Comparison of ENCODE assay signal across 24 mouse cellular contexts in genomic region chr19:10247165-10247564, GRCm38 (mm10). TPM values are rescaled to one million over a fixed set of nuclear protein-coding genes. Genes with fewer than 3 reads are reported as not detected.
DNase-seq lines count a peak whose midpoint lies in the region; ATAC-seq and TF ChIP-seq lines count a peak whose summit lies in the region.
"Had no signal": no experiment of that assay in that cellular context is flagged by ENCODE, and none has a peak within 500 bp of the region (broad histone marks: within the 10 kb centered on the region; RNA-seq: fewer than 3 reads in every experiment).

No protein-coding gene starts in this region.

- H3K4me1 ChIP-seq in heart, embryonic 12.5 days (replicated peaks): peaks cover 23% of the 10 kb centered on the region
- peaks cover 16% of the 10 kb centered on the region for H3K4me1 ChIP-seq in kidney, postnatal 0 days (replicated peaks; ENCODE audit: insufficient read depth, low read length)
- peaks cover 32% of the 10 kb centered on the region for H3K4me1 ChIP-seq in midbrain, embryonic 10.5 days
- peaks cover 10% of the 10 kb centered on the region for H3K4me1 ChIP-seq in midbrain, embryonic 11.5 days (ENCODE audit: control insufficient read depth, insufficient read depth, low read length)
- peaks cover 33% of the 10 kb centered on the region for H3K4me1 ChIP-seq in limb, embryonic 13.5 days

- H3K4me2 ChIP-seq in heart, embryonic 12.5 days: no peak overlapping the region
- no peak overlapping the region for H3K4me2 ChIP-seq in kidney, postnatal 0 days (ENCODE audit: low read length)
- H3K4me2 ChIP-seq in midbrain, embryonic 11.5 days: no peak overlapping the region
- H3K4me2 ChIP-seq in limb, embryonic 13.5 days (replicated peaks): no peak overlapping the region
- H3K4me2 ChIP-seq: forebrain, embryonic 12.5 days; hindbrain, embryonic 12.5 days; liver, embryonic 11.5 days; stomach, embryonic 15.5 days had no signal

- no peak overlapping the region for H3K27ac ChIP-seq in heart, embryonic 12.5 days (ENCODE audit: poor library complexity, severe bottlenecking)
- H3K27ac ChIP-seq in kidney, postnatal 0 days: no peak overlapping the region
- peak overlapping the region; percentile 30; the same call in 1 of the 2 replicates for H3K27ac ChIP-seq in midbrain, embryonic 10.5 days (replicated peaks)
- H3K27ac ChIP-seq in midbrain, embryonic 11.5 days (ENCODE audit: low read depth, low read length): no peak overlapping the region
- H3K27ac ChIP-seq in limb, embryonic 13.5 days: no peak overlapping the region
- H3K27ac ChIP-seq: forebrain, embryonic 12.5 days; gastrocnemius, adult 2 months; hindbrain, embryonic 12.5 days; stomach, embryonic 15.5 days had no signal

- no peak for DNase-seq in heart, postnatal 14 days
- peak; percentile 41 for DNase-seq in kidney, postnatal 0 days (ENCODE audit: low spot score)
- DNase-seq in kidney, adult 9 months: no peak
- no peak for DNase-seq in midbrain, embryonic 10.5 days (ENCODE audit: low spot score)
- no peak for DNase-seq in midbrain, embryonic 11.5 days (ENCODE audit: low spot score, missing footprints)
- DNase-seq in left cerebral cortex, postnatal 36 days (ENCODE audit: low spot score in 2 of 2): no peak
- DNase-seq: adrenal gland, postnatal 25 days; cerebellum, adult 11 months; cerebellum, postnatal 14 days; embryo, embryonic 11 days; gastrocnemius, adult 2 months; kidney, postnatal 36 days; lung, adult 2 months; right cerebral cortex, postnatal 25 days had no signal

- H3K36me3 ChIP-seq in heart, embryonic 12.5 days: no peaks in the 10 kb centered on the region
- H3K36me3 ChIP-seq in kidney, postnatal 0 days (ENCODE audit: insufficient read depth, low read length): no peaks in the 10 kb centered on the region
- peaks cover 2% of the 10 kb centered on the region; the same call in 1 of the 2 replicates for H3K36me3 ChIP-seq in midbrain, embryonic 10.5 days
- no peaks in the 10 kb centered on the region for H3K36me3 ChIP-seq in midbrain, embryonic 11.5 days (ENCODE audit: control insufficient read depth, insufficient read depth, low read length)
- H3K36me3 ChIP-seq in limb, embryonic 13.5 days: no peaks in the 10 kb centered on the region; the same call in 1 of the 2 replicates
- H3K36me3 ChIP-seq: forebrain, embryonic 12.5 days; hindbrain, embryonic 12.5 days; stomach, embryonic 15.5 days had no signal

- no peak for TF ChIP-seq CTCF in kidney, postnatal 0 days (IDR thresholded peaks at IDR 0.05; ENCODE audit: low read depth)

- ATAC-seq in heart, embryonic 12.5 days (ENCODE audit: insufficient number of reproducible peaks, low FRiP score): peak; percentile 54
- ATAC-seq in kidney, postnatal 0 days (replicated peaks; ENCODE audit: low FRiP score, low read depth): no peak
- ATAC-seq in midbrain, embryonic 11.5 days (ENCODE audit: low FRiP score): no peak
- ATAC-seq in limb, embryonic 13.5 days (ENCODE audit: low FRiP score, low read depth): no peak
- ATAC-seq: intestine, embryonic 16.5 days; midbrain, embryonic 16.5 days had no signal

- no peak overlapping the region for H3K9ac ChIP-seq in heart, embryonic 12.5 days
- H3K9ac ChIP-seq in kidney, postnatal 0 days (ENCODE audit: low read depth, low read length): 0 out of 2 replicates have a peak overlapping the region, but pooled peaks have one; percentile 8
- H3K9ac ChIP-seq in midbrain, embryonic 11.5 days (ENCODE audit: low read length): no peak overlapping the region
- peak overlapping the region; percentile 58 for H3K9ac ChIP-seq in limb, embryonic 13.5 days
- H3K9ac ChIP-seq: forebrain, embryonic 12.5 days; hindbrain, embryonic 12.5 days; stomach, embryonic 15.5 days had no signal

- H3K27me3 ChIP-seq in heart, embryonic 12.5 days (replicated peaks): peaks cover 41% of the 10 kb centered on the region
- no peaks in the 10 kb centered on the region for H3K27me3 ChIP-seq in kidney, postnatal 0 days (ENCODE audit: insufficient read depth, low read length)
- peaks cover 33% of the 10 kb centered on the region; the same call in 1 of the 2 replicates for H3K27me3 ChIP-seq in midbrain, embryonic 10.5 days (ENCODE audit: low read depth, poor library complexity, severe bottlenecking)
- H3K27me3 ChIP-seq in midbrain, embryonic 11.5 days (ENCODE audit: control insufficient read depth, insufficient read depth, low read length): no peaks in the 10 kb centered on the region
- H3K27me3 ChIP-seq in limb, embryonic 13.5 days: peaks cover 18% of the 10 kb centered on the region; the same call in 1 of the 2 replicates
- H3K27me3 ChIP-seq: forebrain, embryonic 12.5 days; stomach, embryonic 15.5 days had no signal

- no peak overlapping the region for H3K4me3 ChIP-seq in heart, embryonic 12.5 days
- no peak overlapping the region for H3K4me3 ChIP-seq in kidney, postnatal 0 days (replicated peaks; ENCODE audit: low read depth, low read length)
- no peak overlapping the region for H3K4me3 ChIP-seq in midbrain, embryonic 10.5 days
- no peak overlapping the region for H3K4me3 ChIP-seq in midbrain, embryonic 11.5 days (ENCODE audit: low read depth, low read length)
- H3K4me3 ChIP-seq in limb, embryonic 13.5 days: no peak overlapping the region
- H3K4me3 ChIP-seq: forebrain, embryonic 12.5 days; gastrocnemius, adult 2 months; hindbrain, embryonic 12.5 days; megakaryocyte, embryonic 14.5 days; stomach, embryonic 15.5 days had no signal

- no peaks in the 10 kb centered on the region for H3K9me3 ChIP-seq in heart, embryonic 12.5 days (replicated peaks)
- no peaks in the 10 kb centered on the region for H3K9me3 ChIP-seq in kidney, postnatal 0 days (replicated peaks; ENCODE audit: low read length)
- H3K9me3 ChIP-seq in midbrain, embryonic 10.5 days (replicated peaks): no peaks in the 10 kb centered on the region
- no peaks in the 10 kb centered on the region for H3K9me3 ChIP-seq in midbrain, embryonic 11.5 days (ENCODE audit: control insufficient read depth, low read length)
- H3K9me3 ChIP-seq in limb, embryonic 13.5 days: no peaks in the 10 kb centered on the region
- H3K9me3 ChIP-seq: forebrain, embryonic 12.5 days; hindbrain, embryonic 12.5 days; megakaryocyte, embryonic 14.5 days; stomach, embryonic 15.5 days had no signal

- intact Hi-C loops in heart, postnatal 14 days (cut with DNase I): no loop called here
- intact Hi-C loops in left cerebral cortex, postnatal 36 days (cut with DNase I): no loop called here

- 20% methylated on average over 6 of the region's 6 CpGs for WGBS in heart, embryonic 12.5 days
- 20% methylated on average over 6 of the region's 6 CpGs for WGBS in kidney, postnatal 0 days
- WGBS in midbrain, embryonic 10.5 days: 45% methylated on average over 6 of the region's 6 CpGs
- WGBS in midbrain, embryonic 11.5 days: 40% methylated on average over 6 of the region's 6 CpGs
- WGBS in limb, embryonic 13.5 days: 24% methylated on average over 6 of the region's 6 CpGs

RNA-seq across cellular contexts. Expression of gene Myrf, which starts 6.6 kb away (rescaled TPM):
- polyA plus RNA-seq in heart, embryonic 12.5 days (2016; fragmentation: Nextera tagmentation; extraction: Ambion mirVana): 16.2 and 16.5 TPM in 2 replicates
- total RNA-seq in heart, postnatal 14 days (2021): 1 to 10 TPM; 7.6 to 7.7 TPM
- polyA plus RNA-seq in kidney, postnatal 0 days (2015; fragmentation: Nextera tagmentation; extraction: Ambion mirVana): 1.2 and 1.5 TPM in 2 replicates
- polyA plus RNA-seq in midbrain, embryonic 10.5 days (2016; fragmentation: Nextera tagmentation; extraction: Ambion mirVana): 2.1 and 2.2 TPM in 2 replicates
- 1.4 and 1.7 TPM in 2 replicates for polyA plus RNA-seq in midbrain, embryonic 11.5 days (2014; fragmentation: Nextera tagmentation; extraction: Ambion mirVana)
- 1.3 and 1.9 TPM in 2 replicates for polyA plus RNA-seq in limb, embryonic 13.5 days (2015; fragmentation: Nextera tagmentation; extraction: Ambion mirVana)
- total RNA-seq in left cerebral cortex, postnatal 36 days (2021): 10 to 100 TPM; 17.1 to 18.9 TPM
- total RNA-seq: gastrocnemius, adult 2 months had no signal

RNA-seq across cellular contexts. Expression of gene Fen1, which starts 43.2 kb away (rescaled TPM):
- polyA plus RNA-seq in heart, embryonic 12.5 days (2016; fragmentation: Nextera tagmentation; extraction: Ambion mirVana): 59.2 and 59.3 TPM in 2 replicates
- total RNA-seq in heart, postnatal 14 days (2021): 1 to 10 TPM; 5.4 to 8.1 TPM
- 46.6 and 56.1 TPM in 2 replicates for polyA plus RNA-seq in kidney, postnatal 0 days (2015; fragmentation: Nextera tagmentation; extraction: Ambion mirVana)
- 165 and 188 TPM in 2 replicates for polyA plus RNA-seq in midbrain, embryonic 10.5 days (2016; fragmentation: Nextera tagmentation; extraction: Ambion mirVana)
- 121 and 128 TPM in 2 replicates for polyA plus RNA-seq in midbrain, embryonic 11.5 days (2014; fragmentation: Nextera tagmentation; extraction: Ambion mirVana)
- polyA plus RNA-seq in limb, embryonic 13.5 days (2015; fragmentation: Nextera tagmentation; extraction: Ambion mirVana): 78.4 and 82.0 TPM in 2 replicates
- 10 to 100 TPM in 1 of 2 experiments, 1 to 10 TPM in 1; 10.0 to 13.9 TPM for total RNA-seq in left cerebral cortex, postnatal 36 days (2021)

RNA-seq across cellular contexts. Expression of gene Tmem258, which starts 43.4 kb away (rescaled TPM):
- polyA plus RNA-seq in heart, embryonic 12.5 days (2016; fragmentation: Nextera tagmentation; extraction: Ambion mirVana): 389 TPM in 2 replicates
- total RNA-seq in heart, postnatal 14 days (2021): 100 to 1,000 TPM; 149 to 153 TPM
- 427 and 460 TPM in 2 replicates for polyA plus RNA-seq in kidney, postnatal 0 days (2015; fragmentation: Nextera tagmentation; extraction: Ambion mirVana)
- 351 and 361 TPM in 2 replicates for polyA plus RNA-seq in midbrain, embryonic 10.5 days (2016; fragmentation: Nextera tagmentation; extraction: Ambion mirVana)
- 334 and 352 TPM in 2 replicates for polyA plus RNA-seq in midbrain, embryonic 11.5 days (2014; fragmentation: Nextera tagmentation; extraction: Ambion mirVana)
- 475 and 492 TPM in 2 replicates for polyA plus RNA-seq in limb, embryonic 13.5 days (2015; fragmentation: Nextera tagmentation; extraction: Ambion mirVana)
- total RNA-seq in left cerebral cortex, postnatal 36 days (2021): 10 to 100 TPM; 65.4 to 66.1 TPM

RNA-seq across cellular contexts. Expression of gene Dagla, which starts 57.5 kb away (rescaled TPM):
- polyA plus RNA-seq in heart, embryonic 12.5 days (2016; fragmentation: Nextera tagmentation; extraction: Ambion mirVana): 1.3 and 1.5 TPM in 2 replicates
- total RNA-seq in heart, postnatal 14 days (2021): 1 to 10 TPM; 3.0 to 3.5 TPM
- 2.0 and 2.2 TPM in 2 replicates for polyA plus RNA-seq in kidney, postnatal 0 days (2015; fragmentation: Nextera tagmentation; extraction: Ambion mirVana)
- 1.8 and 2.7 TPM in 2 replicates for polyA plus RNA-seq in midbrain, embryonic 10.5 days (2016; fragmentation: Nextera tagmentation; extraction: Ambion mirVana)
- polyA plus RNA-seq in midbrain, embryonic 11.5 days (2014; fragmentation: Nextera tagmentation; extraction: Ambion mirVana): 1.2 and 1.3 TPM in 2 replicates
- polyA plus RNA-seq in limb, embryonic 13.5 days (2015; fragmentation: Nextera tagmentation; extraction: Ambion mirVana): 2.0 and 2.5 TPM in 2 replicates
- total RNA-seq in left cerebral cortex, postnatal 36 days (2021): 10 to 100 TPM; 92.4 to 94.3 TPM
- total RNA-seq: MEL had no signal

Comparison
In these comparisons a context has a peak if more than half of its experiments do, and no peak if none do; other contexts are left out.
1. H3K9ac ChIP-seq: peak in kidney, postnatal 0 days (single experiment) and limb, embryonic 13.5 days (single experiment); none in heart, embryonic 12.5 days (single experiment) and midbrain, embryonic 11.5 days (single experiment).